Mouse (Mus musculus): ENCODE results near the gene Pfdn6. TPM values are rescaled to one million over a fixed set of nuclear protein-coding genes. Genes with fewer than 3 reads are reported as not detected.

Pfdn6 gene
- polyA plus RNA-seq, 1 experiment from 2014 or later = 147 TPM

DNA sequence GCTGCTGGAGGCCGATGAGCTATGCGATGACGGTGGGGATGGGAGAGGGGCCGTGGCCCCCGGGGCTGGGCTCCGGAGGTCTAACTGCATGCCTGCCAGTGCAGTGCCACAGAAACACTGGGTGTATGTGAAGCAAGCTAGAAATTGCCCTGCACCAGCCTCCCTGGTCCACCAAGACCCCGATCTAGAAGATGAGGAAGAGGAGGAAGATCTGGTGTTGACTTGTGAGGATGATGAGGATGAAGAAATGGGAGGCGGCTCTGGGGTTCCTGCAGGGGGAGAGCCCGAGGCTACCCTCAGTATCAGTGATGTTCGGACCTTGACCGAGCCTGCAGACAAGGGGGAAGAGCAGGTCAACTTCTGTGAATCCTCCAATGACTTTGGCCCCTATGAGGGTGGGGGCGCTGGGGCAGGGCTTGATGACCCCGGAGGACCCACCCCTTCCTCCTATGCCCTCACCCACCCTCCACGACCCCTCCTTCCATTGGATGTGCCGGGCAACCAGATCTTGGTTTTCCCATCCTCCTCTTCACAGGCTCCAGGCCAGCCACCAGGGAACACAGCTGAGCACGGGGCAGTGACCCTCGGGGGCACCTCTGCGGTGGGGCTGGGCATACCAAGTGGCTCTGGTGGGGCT, 22.4 kb downstream of the Pfdn6 start:
- Histone ChIP-seq H3K4me1 (replicated peaks; ENCODE audit: insufficient read depth, low read length) (peaks cover 6% of the 10 kb centered on the region), H3K4me3 (replicated peaks; ENCODE audit: low read depth, low read length) (no peak overlapping the region), H3K27me3 (ENCODE audit: insufficient read depth, low read length) (no peaks in the 10 kb centered on the region), H3K27ac (no peak overlapping the region), H3K9me3 (replicated peaks; ENCODE audit: low read length) (no peaks in the 10 kb centered on the region), H3K9ac (ENCODE audit: low read depth, low read length) (no peak overlapping the region), H3K4me2 (ENCODE audit: low read length) (no peak overlapping the region), H3K36me3 (ENCODE audit: insufficient read depth, low read length) (peaks cover 15% of the 10 kb centered on the region)
- WGBS = 82% methylated on average over 18 of the region's 18 CpGs
- no peak for TF ChIP-seq CTCF (IDR thresholded peaks at IDR 0.05; ENCODE audit: low read depth)
- no peak for DNase-seq (ENCODE audit: low spot score)
- no peak for ATAC-seq (replicated peaks; ENCODE audit: low FRiP score, low read depth)

DNA sequence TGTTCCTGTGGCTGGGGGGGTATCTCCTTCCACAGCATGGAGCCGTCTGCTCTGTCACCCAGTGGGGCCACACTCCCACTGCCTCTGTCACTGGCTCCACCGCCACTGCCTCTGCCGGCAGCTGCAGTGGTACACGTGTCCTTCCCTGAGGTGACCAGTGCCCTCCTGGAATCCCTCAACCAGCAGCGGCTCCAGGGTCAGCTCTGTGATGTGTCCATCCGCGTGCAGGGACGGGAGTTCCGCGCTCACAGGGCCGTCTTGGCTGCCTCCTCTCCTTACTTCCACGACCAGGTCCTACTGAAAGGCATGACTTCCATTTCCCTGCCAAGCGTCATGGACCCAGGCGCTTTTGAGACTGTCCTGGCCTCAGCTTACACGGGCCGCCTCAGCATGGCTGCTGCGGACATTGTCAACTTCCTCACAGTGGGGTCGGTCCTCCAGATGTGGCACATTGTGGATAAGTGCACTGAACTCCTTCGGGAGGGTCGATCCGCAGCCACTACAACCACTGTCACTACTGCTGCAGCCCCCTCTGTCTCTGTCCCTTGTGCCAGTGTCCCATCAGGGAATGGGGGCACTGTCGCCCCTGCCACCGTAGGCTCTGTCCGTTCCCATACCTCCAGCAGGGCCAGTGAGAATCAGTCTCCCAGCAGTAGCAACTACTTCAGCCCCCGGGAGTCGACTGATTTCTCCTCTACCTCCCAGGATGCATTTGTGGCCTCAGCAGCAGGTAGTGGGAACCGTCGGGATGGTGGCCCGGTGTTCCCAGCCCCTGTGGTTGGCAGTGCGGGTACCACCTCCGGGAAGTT, 23.1 kb downstream of the Pfdn6 start:
- no peak overlapping the region for H3K27ac ChIP-seq
- peak overlapping the region; percentile 69 for H3K9ac ChIP-seq (ENCODE audit: low read depth, low read length)
- DNase-seq (ENCODE audit: low spot score) = no peak
- H3K9me3 ChIP-seq (replicated peaks; ENCODE audit: low read length) = no peaks in the 10 kb centered on the region
- H3K36me3 ChIP-seq (ENCODE audit: insufficient read depth, low read length) = peaks cover 20% of the 10 kb centered on the region
- peaks cover 6% of the 10 kb centered on the region for H3K4me1 ChIP-seq (replicated peaks; ENCODE audit: insufficient read depth, low read length)
- TF ChIP-seq CTCF (IDR thresholded peaks at IDR 0.05; ENCODE audit: low read depth) = no peak
- H3K27me3 ChIP-seq (ENCODE audit: insufficient read depth, low read length) = no peaks in the 10 kb centered on the region
- H3K4me2 ChIP-seq (ENCODE audit: low read length) = peak overlapping the region; percentile 70
- no peak for ATAC-seq (replicated peaks; ENCODE audit: low FRiP score, low read depth)
- WGBS = 68% methylated on average over 31 of the region's 31 CpGs
- H3K4me3 ChIP-seq (replicated peaks; ENCODE audit: low read depth, low read length) = peak overlapping the region; percentile 63

DNA sequence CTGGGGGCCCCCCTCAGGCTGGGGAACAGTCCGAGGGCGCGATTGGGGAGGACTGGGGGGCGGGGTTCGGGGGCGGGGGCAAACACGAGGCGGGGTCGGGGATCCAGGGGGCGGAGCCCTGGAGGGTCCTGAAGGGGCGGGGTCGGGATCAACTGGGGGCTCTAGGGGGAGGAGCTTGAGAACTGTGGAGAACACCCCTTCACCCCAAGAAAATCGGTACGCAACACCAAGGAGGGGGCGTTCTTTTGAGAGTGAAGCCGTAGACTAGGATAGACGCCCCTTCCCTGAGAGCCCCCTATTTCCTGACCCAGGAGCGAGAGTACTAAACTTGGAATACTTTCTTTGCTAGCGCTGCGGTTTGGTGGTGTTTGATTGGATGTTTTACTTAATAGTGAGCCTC, 23.8 kb downstream of the Pfdn6 start:
- WGBS = under 1% methylated on average over 13 of the region's 20 CpGs
- peak overlapping the region; percentile 69 for H3K9ac ChIP-seq (ENCODE audit: low read depth, low read length)
- H3K9me3 ChIP-seq (replicated peaks; ENCODE audit: low read length) = no peaks in the 10 kb centered on the region
- H3K4me3 ChIP-seq (replicated peaks; ENCODE audit: low read depth, low read length) = peak overlapping the region; percentile 63
- DNase-seq (ENCODE audit: low spot score) (peak; percentile 70), ATAC-seq (replicated peaks; ENCODE audit: low FRiP score, low read depth) (no peak)
- peak overlapping the region; percentile 70 for H3K4me2 ChIP-seq (ENCODE audit: low read length)
- H3K4me1 ChIP-seq (replicated peaks; ENCODE audit: insufficient read depth, low read length) = peaks cover 12% of the 10 kb centered on the region
- no peaks in the 10 kb centered on the region for H3K27me3 ChIP-seq (ENCODE audit: insufficient read depth, low read length)
- no peak for TF ChIP-seq CTCF (IDR thresholded peaks at IDR 0.05; ENCODE audit: low read depth)
- H3K36me3 ChIP-seq (ENCODE audit: insufficient read depth, low read length) = peaks cover 27% of the 10 kb centered on the region
- peak overlapping the region; percentile 82 for H3K27ac ChIP-seq

- Histone ChIP-seq H3K9me3 (replicated peaks; ENCODE audit: low read length) (no peaks in the 10 kb centered on the region), H3K4me2 (ENCODE audit: low read length) (peak within 1 kb of the TSS; percentile 70), H3K4me1 (replicated peaks; ENCODE audit: insufficient read depth, low read length) (peaks cover 12% of the 10 kb centered on the region), H3K27me3 (ENCODE audit: insufficient read depth, low read length) (no peaks in the 10 kb centered on the region), H3K9ac (ENCODE audit: low read depth, low read length) (peak within 1 kb of the TSS; percentile 69), H3K36me3 (ENCODE audit: insufficient read depth, low read length) (peaks cover 30% of the 10 kb centered on the region), H3K4me3 (replicated peaks; ENCODE audit: low read depth, low read length) (peak within 1 kb of the TSS; percentile 63), H3K27ac (peak within 1 kb of the TSS; percentile 82)
- no peak for TF ChIP-seq CTCF (IDR thresholded peaks at IDR 0.05; ENCODE audit: low read depth)
- peak; percentile 90 for ATAC-seq (replicated peaks; ENCODE audit: low FRiP score, low read depth)
- WGBS = under 1% methylated on average over 34 of the region's 34 CpGs
- peak; percentile 99 for DNase-seq (ENCODE audit: low spot score)
These were observed 24.4 kb downstream of the Pfdn6 start, which contains the start of the genes Tapbp and Zbtb22 for GRCm38 (mm10) chr17:33915671-33916250. Gene Tapbp, plus strand, starts transcription at chr17:33915899. Gene Zbtb22, plus strand, starts transcription at chr17:33915904.

GRCm38 (mm10) chr17:33914969-33915391, 25.2 kb downstream of the Pfdn6 start:
- no peak for DNase-seq (ENCODE audit: low spot score)
- peaks cover 18% of the 10 kb centered on the region for H3K4me1 ChIP-seq (replicated peaks; ENCODE audit: insufficient read depth, low read length)
- H3K27ac ChIP-seq = peak overlapping the region; percentile 37; the same call in 1 of the 2 replicates
- no peak overlapping the region for H3K4me3 ChIP-seq (replicated peaks; ENCODE audit: low read depth, low read length)
- peak; percentile 33 for TF ChIP-seq CTCF (IDR thresholded peaks at IDR 0.05; ENCODE audit: low read depth)
- peaks cover 30% of the 10 kb centered on the region for H3K36me3 ChIP-seq (ENCODE audit: insufficient read depth, low read length)
- H3K9ac ChIP-seq (ENCODE audit: low read depth, low read length) = no peak overlapping the region
- H3K4me2 ChIP-seq (ENCODE audit: low read length) = peak overlapping the region; percentile 36; the same call in 1 of the 2 replicates
- ATAC-seq (replicated peaks; ENCODE audit: low FRiP score, low read depth) = no peak
- WGBS = 72% methylated on average over 13 of the region's 13 CpGs
- H3K9me3 ChIP-seq (replicated peaks; ENCODE audit: low read length) = no peaks in the 10 kb centered on the region
- H3K27me3 ChIP-seq (ENCODE audit: insufficient read depth, low read length) = no peaks in the 10 kb centered on the region

GRCm38 (mm10) chr17:33913905-33914304, 26.2 kb downstream of the Pfdn6 start:
- no peaks in the 10 kb centered on the region for H3K9me3 ChIP-seq (replicated peaks; ENCODE audit: low read length)
- H3K4me3 ChIP-seq (replicated peaks; ENCODE audit: low read depth, low read length) = no peak overlapping the region
- H3K36me3 ChIP-seq (ENCODE audit: insufficient read depth, low read length) = peaks cover 30% of the 10 kb centered on the region
- ATAC-seq (replicated peaks; ENCODE audit: low FRiP score, low read depth) (no peak), DNase-seq (ENCODE audit: low spot score) (no peak)
- no peak overlapping the region for H3K4me2 ChIP-seq (ENCODE audit: low read length)
- WGBS = 94% methylated on average over 8 of the region's 8 CpGs
- no peak overlapping the region for H3K9ac ChIP-seq (ENCODE audit: low read depth, low read length)
- H3K27ac ChIP-seq = no peak overlapping the region
- peaks cover 18% of the 10 kb centered on the region for H3K4me1 ChIP-seq (replicated peaks; ENCODE audit: insufficient read depth, low read length)
- H3K27me3 ChIP-seq (ENCODE audit: insufficient read depth, low read length) = no peaks in the 10 kb centered on the region
- no peak for TF ChIP-seq CTCF (IDR thresholded peaks at IDR 0.05; ENCODE audit: low read depth)
